24 mouse cellular contexts compared by ENCODE assay signal in the genomic region with DNA sequence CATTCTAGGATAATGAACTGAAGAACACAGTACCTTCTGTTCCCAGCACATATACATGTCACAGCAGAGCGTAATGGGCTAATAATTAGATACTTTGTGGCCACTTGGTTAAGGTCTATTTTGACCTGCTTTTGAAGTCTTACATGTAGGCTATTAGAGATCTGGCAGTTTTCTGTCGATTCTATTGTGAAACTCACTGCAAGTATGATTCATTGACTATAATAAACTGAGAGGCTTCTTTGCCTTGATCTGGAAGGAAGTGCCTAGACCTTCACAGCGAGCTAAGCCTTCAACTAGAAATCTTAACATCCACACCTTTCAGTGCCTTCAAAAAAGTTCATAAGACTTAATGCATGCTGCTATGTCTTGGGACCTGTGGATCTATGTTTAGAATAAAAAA.
"Had no signal": no experiment of that assay in that cellular context is flagged by ENCODE, and none has a peak within 500 bp of the region (broad histone marks: within the 10 kb centered on the region; RNA-seq: fewer than 3 reads in every experiment).

No protein-coding gene starts in this region.

- H3K9ac ChIP-seq: heart, embryonic 12.5 days; hindbrain, embryonic 12.5 days; hindbrain, embryonic 14.5 days; intestine, embryonic 15.5 days; limb, embryonic 13.5 days; limb, embryonic 15.5 days had no signal

- H3K4me3 ChIP-seq: heart, adult 2 months; heart, embryonic 12.5 days; hindbrain, embryonic 10.5 days; hindbrain, embryonic 12.5 days; intestine, embryonic 15.5 days; layer of hippocampus, adult 2 months; limb, embryonic 13.5 days; limb, embryonic 15.5 days had no signal

- H3K27ac ChIP-seq: heart, adult 2 months; hindbrain, embryonic 10.5 days; hindbrain, embryonic 12.5 days; hindbrain, embryonic 14.5 days; intestine, embryonic 15.5 days; kidney, postnatal 0 days; layer of hippocampus, adult 2 months; limb, embryonic 13.5 days; limb, embryonic 15.5 days had no signal

- DNase-seq: gastrocnemius, postnatal 14 days; gastrocnemius, postnatal 36 days; heart, adult 11 months; heart, adult 2 months; heart, postnatal 10 days; heart, postnatal 4 days; kidney, adult 18-20 months; kidney, adult 8-10 months; kidney, postnatal 14 days; kidney, postnatal 36 days; layer of hippocampus, postnatal 36 days; left cerebral cortex, postnatal 4 days had no signal

- H3K4me2 ChIP-seq: heart, embryonic 12.5 days; hindbrain, embryonic 12.5 days; hindbrain, embryonic 14.5 days; intestine, embryonic 15.5 days; limb, embryonic 13.5 days; limb, embryonic 15.5 days had no signal

- H3K27me3 ChIP-seq: heart, embryonic 12.5 days; hindbrain, embryonic 12.5 days; intestine, embryonic 15.5 days; limb, embryonic 13.5 days; limb, embryonic 15.5 days had no signal

- H3K9me3 ChIP-seq: heart, embryonic 12.5 days; hindbrain, embryonic 10.5 days; hindbrain, embryonic 12.5 days; intestine, embryonic 15.5 days; limb, embryonic 13.5 days; limb, embryonic 15.5 days had no signal

- H3K36me3 ChIP-seq: heart, embryonic 12.5 days; hindbrain, embryonic 10.5 days; hindbrain, embryonic 12.5 days; intestine, embryonic 15.5 days; limb, embryonic 13.5 days; limb, embryonic 15.5 days had no signal

- H3K4me1 ChIP-seq: hindbrain, embryonic 12.5 days; intestine, embryonic 15.5 days; limb, embryonic 15.5 days had no signal

- ATAC-seq: hindbrain, embryonic 16.5 days; inflammation-experienced regulatory T-cells, adult 6 months; intestine, embryonic 15.5 days; intestine, postnatal 0 days had no signal
